Mouse (Mus musculus): ENCODE results near the gene Tapbp. TPM values are rescaled to one million over a fixed set of nuclear protein-coding genes. Genes with fewer than 3 reads are reported as not detected.

Tapbp gene
- total RNA-seq, 1 experiment from 2014 or later, result 198 TPM

Other genes starting within 250 kb of the Tapbp start
- gene Hnrnpm, start 229.0 kb upstream of the Tapbp start, total RNA-seq (2017), result 247 and 353 TPM in 2 replicates
- gene March2, start 197.2 kb upstream of the Tapbp start, total RNA-seq (2017), result 62.6 and 68.3 TPM in 2 replicates
- 33.9 and 50.0 TPM in 2 replicates for gene Rab11b, start 155.4 kb upstream of the Tapbp start, total RNA-seq (2017)
- 2.3 TPM in 1 of 2 replicates, not detected in the other for gene Angptl4, start 134.1 kb upstream of the Tapbp start, total RNA-seq (2017)
- gene Kank3, start 105.4 kb upstream of the Tapbp start, total RNA-seq (2017), result 3.1 and 4.0 TPM in 2 replicates
- gene Rps28, start 91.3 kb upstream of the Tapbp start, total RNA-seq (2017), result 701 and 811 TPM in 2 replicates
- 138 and 155 TPM in 2 replicates for gene Ndufa7, start 91.3 kb upstream of the Tapbp start, total RNA-seq (2017)
- gene Cd320, start 72.8 kb upstream of the Tapbp start, total RNA-seq (2017), result 1.6 and 2.9 TPM in 2 replicates
- not detected in 2 replicates for gene Gm7029, start 42.1 kb upstream of the Tapbp start, total RNA-seq (2017)
- gene Kifc1, start 25.2 kb upstream of the Tapbp start, total RNA-seq (2017), result 0.86 and 3.0 TPM in 2 replicates
- gene Platr17, start 10.8 kb upstream of the Tapbp start, total RNA-seq (2017), result 0.93 TPM in 1 of 2 replicates, not detected in the other
- 74.4 and 81.8 TPM in 2 replicates for gene Daxx, start 6.5 kb upstream of the Tapbp start, total RNA-seq (2017)
- 39.3 and 41.3 TPM in 2 replicates for gene Zbtb22, start within 50 bp of the Tapbp start, total RNA-seq (2017)
- 146 and 180 TPM in 2 replicates for gene Rgl2, start 13.6 kb downstream of the Tapbp start, total RNA-seq (2017)
- 63.5 and 71.6 TPM in 2 replicates for gene Pfdn6, start 24.4 kb downstream of the Tapbp start, total RNA-seq (2017)
- 16.1 and 24.2 TPM in 2 replicates for gene Wdr46, start 24.8 kb downstream of the Tapbp start, total RNA-seq (2017)
- 7.1 and 7.7 TPM in 2 replicates for gene B3galt4, start 35.6 kb downstream of the Tapbp start, total RNA-seq (2017)
- gene Vps52, start 39.9 kb downstream of the Tapbp start, total RNA-seq (2017), result 31.5 and 40.8 TPM in 2 replicates
- 780 and 810 TPM in 2 replicates for gene Rps18, start 40.1 kb downstream of the Tapbp start, total RNA-seq (2017)
- gene H2-K1, start 84.4 kb downstream of the Tapbp start, total RNA-seq (2017), result 1,803 and 2,030 TPM in 2 replicates
- 14.8 and 24.3 TPM in 2 replicates for gene Ring1, start 108.8 kb downstream of the Tapbp start, total RNA-seq (2017)
- 89.7 and 114 TPM in 2 replicates for gene H2-Ke6, start 112.2 kb downstream of the Tapbp start, total RNA-seq (2017)
- gene Slc39a7, start 115.8 kb downstream of the Tapbp start, total RNA-seq (2017), result 65.5 and 69.1 TPM in 2 replicates
- 65.3 and 70.2 TPM in 2 replicates for gene Rxrb, start 115.9 kb downstream of the Tapbp start, total RNA-seq (2017)
- gene Col11a2, start 123.5 kb downstream of the Tapbp start, total RNA-seq (2017), result 10.4 and 13.0 TPM in 2 replicates
- 119 and 138 TPM in 2 replicates for gene H2-Oa, start 176.4 kb downstream of the Tapbp start, total RNA-seq (2017)
- gene H2-DMa, start 203.6 kb downstream of the Tapbp start, total RNA-seq (2017), result 221 and 234 TPM in 2 replicates
- gene Brd2, start 206.7 kb downstream of the Tapbp start, total RNA-seq (2017), result 714 and 721 TPM in 2 replicates
- 699 and 729 TPM in 2 replicates for gene H2-DMb2, start 227.4 kb downstream of the Tapbp start, total RNA-seq (2017)
- gene H2-DMb1, start 237.2 kb downstream of the Tapbp start, total RNA-seq (2017), result 278 and 300 TPM in 2 replicates

Data from neutrophil, adult 5-6 weeks (primary cell).